Mouse (Mus musculus): ENCODE measurements around the gene Nxf7.

DNA sequence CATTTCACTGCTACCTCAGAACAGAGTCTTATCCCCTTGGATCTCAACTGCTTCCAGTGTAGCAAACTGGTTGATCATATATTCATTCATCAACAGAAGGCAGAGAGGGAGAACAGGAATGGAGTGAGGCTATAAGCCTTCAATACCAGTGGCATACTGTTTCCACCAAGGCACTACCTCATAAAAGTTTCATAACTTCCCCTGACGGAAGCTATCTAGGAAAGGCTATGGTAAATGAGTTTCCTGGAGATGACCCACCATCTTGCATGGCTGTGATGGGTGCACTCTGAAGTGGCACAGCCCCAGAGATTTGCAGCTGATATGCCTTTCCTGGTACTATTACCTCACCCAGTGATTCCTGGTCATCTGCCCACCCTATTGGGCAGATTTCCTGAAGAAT lies 22.2 kb downstream of the Nxf7 start:
- TF ChIP-seq CTCF (IDR thresholded peaks at IDR 0.05; ENCODE audit: low read depth) = no peak
- TF ChIP-seq EP300 (optimal IDR thresholded peaks at IDR 0.05) = no peak
